Mouse (Mus musculus): ENCODE data around the gene Gm20388.

DNA sequence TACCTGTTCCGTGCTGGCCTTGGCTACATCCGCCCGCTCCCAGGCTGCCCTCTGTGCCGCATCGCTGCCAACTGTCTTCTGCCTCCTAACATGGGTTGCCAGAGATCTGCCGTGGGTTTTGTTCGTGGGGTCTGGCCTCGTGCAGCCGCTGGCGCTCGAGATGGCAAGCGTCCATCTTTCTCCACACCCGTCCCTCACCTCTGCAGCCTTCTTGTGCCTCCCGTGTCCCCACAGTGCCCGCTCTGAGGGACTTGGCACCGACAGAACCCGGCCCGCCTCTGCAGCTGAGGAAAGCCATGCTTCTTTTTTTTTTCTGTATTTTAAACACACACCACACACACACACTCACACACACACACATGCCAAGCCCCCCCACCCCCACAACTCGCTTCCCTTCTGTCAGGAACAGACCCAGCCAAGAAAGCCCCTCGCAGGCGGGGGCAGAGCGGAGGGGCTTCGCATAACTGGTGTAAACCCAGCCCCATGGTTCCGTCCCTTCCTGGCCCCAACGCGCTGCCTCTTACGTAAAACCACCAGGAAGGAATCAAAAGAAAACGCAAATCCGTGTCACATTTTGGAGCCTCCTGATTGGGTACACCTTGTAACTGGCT lies 2841.6 kb downstream of the Gm20388 start:
- TF ChIP-seq CTCF (IDR thresholded peaks at IDR 0.05; ENCODE audit: low read depth), result no peak
- no peak for TF ChIP-seq EP300 (IDR thresholded peaks at IDR 0.05; ENCODE audit: low read depth)

All from liver, embryonic 14.5 days (tissue).